Mouse (Mus musculus): Measurements from ENCODE around the gene Dusp6. TPM values are rescaled to one million over a fixed set of nuclear protein-coding genes. Genes with fewer than 3 reads are reported as not detected.

The Dusp6 gene
- total and polyA plus RNA-seq, 2 experiments from 2014 or later = 25.4 to 52.1 TPM

DNA sequence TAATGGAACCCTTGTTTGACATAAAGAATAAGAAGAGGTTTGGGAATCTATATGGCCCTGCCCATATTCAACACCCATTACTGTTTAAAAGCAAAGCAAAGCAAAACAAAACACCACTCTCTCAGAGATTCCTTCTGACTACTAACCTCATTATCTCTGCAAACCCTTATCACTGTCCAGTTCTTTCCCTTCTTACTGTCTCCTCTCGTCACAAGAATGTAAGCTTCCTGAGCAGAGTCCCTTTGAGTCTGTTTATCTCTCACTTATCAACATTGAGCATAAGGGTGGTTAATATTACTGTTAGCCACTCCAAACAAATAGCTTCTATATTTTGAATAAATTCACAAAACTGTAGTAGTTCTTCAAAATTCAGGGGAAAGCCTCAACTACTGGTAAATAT is 48.9 kb downstream of the Dusp6 start:
- Histone ChIP-seq H3K36me3 (ENCODE audit: insufficient read depth, low read length) (no peaks in the 10 kb centered on the region), H3K4me3 (ENCODE audit: low read depth, low read length) (no peak overlapping the region), H3K4me2 (ENCODE audit: low read depth, low read length, poor library complexity, severe bottlenecking) (no peak overlapping the region), H3K4me1 (ENCODE audit: insufficient read depth, low read length) (no peaks in the 10 kb centered on the region), H3K9me3 (ENCODE audit: low read length) (no peaks in the 10 kb centered on the region), H3K27ac (ENCODE audit: low read depth, low read length) (no peak overlapping the region), H3K9ac (replicated peaks; ENCODE audit: low read length, poor library complexity, severe bottlenecking) (no peak overlapping the region), H3K27me3 (ENCODE audit: insufficient read depth, low read length) (no peaks in the 10 kb centered on the region)
- DNase-seq (ENCODE audit: low spot score) = no peak
- WGBS = 90% methylated on average over 1 of the region's 1 CpGs
- ATAC-seq (ENCODE audit: low FRiP score) = no peak
- TF ChIP-seq CTCF (IDR thresholded peaks at IDR 0.05) = no peak

DNA sequence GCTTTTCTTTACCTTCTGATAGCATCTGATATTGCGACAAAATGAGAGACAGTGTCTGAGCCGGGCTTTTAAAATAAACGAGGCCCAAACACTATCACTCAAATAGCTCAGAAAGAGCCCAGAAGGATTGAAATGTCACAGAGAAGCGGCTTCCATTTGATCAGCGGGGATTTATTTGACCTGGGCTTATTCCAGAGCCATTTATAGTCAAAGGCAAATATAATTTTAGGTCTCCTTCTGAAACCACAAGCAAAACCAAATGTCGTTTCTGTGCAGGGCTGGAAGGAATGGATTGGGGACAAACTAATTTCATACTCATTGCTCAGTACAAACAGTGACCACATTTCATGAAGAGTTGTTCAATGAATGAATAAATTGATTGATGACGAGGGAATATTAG is 51.3 kb downstream of the Dusp6 start:
- TF ChIP-seq CTCF (IDR thresholded peaks at IDR 0.05) = no peak
- Histone ChIP-seq H3K27me3 (ENCODE audit: insufficient read depth, low read length) (no peaks in the 10 kb centered on the region), H3K9me3 (ENCODE audit: low read length) (no peaks in the 10 kb centered on the region), H3K4me1 (ENCODE audit: insufficient read depth, low read length) (no peaks in the 10 kb centered on the region), H3K36me3 (ENCODE audit: insufficient read depth, low read length) (no peaks in the 10 kb centered on the region), H3K27ac (ENCODE audit: low read depth, low read length) (no peak overlapping the region), H3K4me2 (ENCODE audit: low read depth, low read length, poor library complexity, severe bottlenecking) (no peak overlapping the region), H3K9ac (replicated peaks; ENCODE audit: low read length, poor library complexity, severe bottlenecking) (no peak overlapping the region), H3K4me3 (ENCODE audit: low read depth, low read length) (no peak overlapping the region)
- DNase-seq (ENCODE audit: low spot score) = no peak
- 73% methylated on average over 7 of the region's 7 CpGs for WGBS
- ATAC-seq (ENCODE audit: low FRiP score) = no peak

- no peak overlapping the region for H3K9ac ChIP-seq (replicated peaks; ENCODE audit: low read length, poor library complexity, severe bottlenecking)
- no peaks in the 10 kb centered on the region for H3K9me3 ChIP-seq (ENCODE audit: low read length)
- no peak for TF ChIP-seq CTCF (IDR thresholded peaks at IDR 0.05)
- H3K27me3 ChIP-seq (ENCODE audit: insufficient read depth, low read length) = no peaks in the 10 kb centered on the region
- no peak overlapping the region for H3K4me3 ChIP-seq (ENCODE audit: low read depth, low read length)
- H3K4me1 ChIP-seq (ENCODE audit: insufficient read depth, low read length) = no peaks in the 10 kb centered on the region
- H3K4me2 ChIP-seq (ENCODE audit: low read depth, low read length, poor library complexity, severe bottlenecking) = no peak overlapping the region
- H3K27ac ChIP-seq (ENCODE audit: low read depth, low read length) = no peak overlapping the region
- DNase-seq (ENCODE audit: low spot score) = peak; percentile 53
- H3K36me3 ChIP-seq (ENCODE audit: insufficient read depth, low read length) = no peaks in the 10 kb centered on the region
- ATAC-seq (ENCODE audit: low FRiP score) = no peak
Observed at GRCm38 (mm10) chr10:99317057-99317456, 54.0 kb downstream of the Dusp6 start.

Other genes with a start within 250 kb of the Dusp6 start
- 11.0 and 12.9 TPM in 2 replicates for gene Poc1b, start 156.2 kb upstream of the Dusp6 start, total RNA-seq (2014; rRNA removed)
- 8.2 and 8.9 TPM in 2 replicates for gene Poc1b, start 156.2 kb upstream of the Dusp6 start, polyA plus RNA-seq (2015; fragmentation: Nextera tagmentation; extraction: Ambion mirVana)
- gene Galnt4, start 155.1 kb upstream of the Dusp6 start, total RNA-seq (2014; rRNA removed) = 4.1 and 4.7 TPM in 2 replicates
- 2.4 and 2.5 TPM in 2 replicates for gene Galnt4, start 155.1 kb upstream of the Dusp6 start, polyA plus RNA-seq (2015; fragmentation: Nextera tagmentation; extraction: Ambion mirVana)
- not detected in 2 replicates for gene Phxr2, start 136.9 kb upstream of the Dusp6 start, total RNA-seq (2014; rRNA removed)
- gene Phxr2, start 136.9 kb upstream of the Dusp6 start, polyA plus RNA-seq (2015; fragmentation: Nextera tagmentation; extraction: Ambion mirVana) = not detected in 2 replicates

Data from midbrain, postnatal 0 days (tissue).